ENCODE assay signal across 17 mouse cellular contexts in genomic region chr4:118527720-118528119, GRCm38 (mm10). TPM values are rescaled to one million over a fixed set of nuclear protein-coding genes. Genes with fewer than 3 reads are reported as not detected.
DNase-seq lines count a peak whose midpoint lies in the region; ATAC-seq and TF ChIP-seq lines count a peak whose summit lies in the region.
"Had no signal": no experiment of that assay in that cellular context is flagged by ENCODE, and none has a peak within 500 bp of the region (broad histone marks: within the 10 kb centered on the region; RNA-seq: fewer than 3 reads in every experiment).

No protein-coding gene starts in this region.

- ATAC-seq in lung, embryonic 15.5 days (ENCODE audit: borderline replicate concordance, extremely low read depth, low FRiP score, low TSS enrichment) = no peak
- ATAC-seq in intestine, postnatal 0 days = no peak
- ATAC-seq in stomach, postnatal 0 days (ENCODE audit: low FRiP score, low TSS enrichment) = peak; percentile 30; the same call in 1 of the 2 replicates
- ATAC-seq in hindbrain, embryonic 16.5 days = no peak
- no peak for ATAC-seq in monocyte, adult 5-6 weeks (replicated peaks; ENCODE audit: insufficient number of reproducible peaks, low FRiP score, low TSS enrichment, poor library complexity, severe bottlenecking)

- H3K27me3 ChIP-seq in lung, embryonic 15.5 days = no peaks in the 10 kb centered on the region
- no peaks in the 10 kb centered on the region for H3K27me3 ChIP-seq in intestine, postnatal 0 days (replicated peaks; ENCODE audit: control insufficient read depth, insufficient read depth, low read length)
- H3K27me3 ChIP-seq in stomach, postnatal 0 days (ENCODE audit: control insufficient read depth, insufficient read depth, low read length) = no peaks in the 10 kb centered on the region
- no peaks in the 10 kb centered on the region for H3K27me3 ChIP-seq in hindbrain, embryonic 16.5 days (replicated peaks; ENCODE audit: control insufficient read depth, insufficient read depth, low read length)

- no peak for TF ChIP-seq EP300 in stomach, postnatal 0 days (optimal IDR thresholded peaks at IDR 0.05)

- no peak overlapping the region for H3K27ac ChIP-seq in lung, embryonic 15.5 days
- H3K27ac ChIP-seq in intestine, postnatal 0 days (ENCODE audit: low read depth, low read length) = peak overlapping the region; percentile 94
- H3K27ac ChIP-seq in stomach, postnatal 0 days (replicated peaks) = peak overlapping the region; percentile 85
- no peak overlapping the region for H3K27ac ChIP-seq in hindbrain, embryonic 16.5 days (ENCODE audit: low read depth, low read length)
- H3K27ac ChIP-seq: hindbrain, embryonic 14.5 days had no signal

- no peaks in the 10 kb centered on the region for H3K9me3 ChIP-seq in lung, embryonic 15.5 days
- H3K9me3 ChIP-seq in intestine, postnatal 0 days (ENCODE audit: control insufficient read depth) = no peaks in the 10 kb centered on the region
- no peaks in the 10 kb centered on the region for H3K9me3 ChIP-seq in stomach, postnatal 0 days (ENCODE audit: control insufficient read depth, low read length)
- no peaks in the 10 kb centered on the region for H3K9me3 ChIP-seq in hindbrain, embryonic 16.5 days (ENCODE audit: control insufficient read depth, low read length)
- H3K9me3 ChIP-seq: G1E had no signal

- peaks cover 9% of the 10 kb centered on the region; the same call in 1 of the 2 replicates for H3K4me1 ChIP-seq in lung, embryonic 15.5 days
- H3K4me1 ChIP-seq in intestine, postnatal 0 days (replicated peaks; ENCODE audit: control insufficient read depth, insufficient read depth, low read length) = peaks cover 11% of the 10 kb centered on the region; the same call in 1 of the 2 replicates
- no peaks in the 10 kb centered on the region for H3K4me1 ChIP-seq in stomach, postnatal 0 days (replicated peaks; ENCODE audit: control insufficient read depth, insufficient read depth)
- no peaks in the 10 kb centered on the region for H3K4me1 ChIP-seq in hindbrain, embryonic 16.5 days (ENCODE audit: control insufficient read depth, insufficient read depth, low read depth, low read length)

- WGBS in lung, embryonic 15.5 days = 74% methylated on average over 6 of the region's 6 CpGs
- WGBS in intestine, postnatal 0 days = 66% methylated on average over 6 of the region's 6 CpGs
- 78% methylated on average over 6 of the region's 6 CpGs for WGBS in stomach, postnatal 0 days
- WGBS in hindbrain, embryonic 16.5 days = 87% methylated on average over 6 of the region's 6 CpGs

- peak overlapping the region; percentile 51 for H3K4me2 ChIP-seq in lung, embryonic 15.5 days
- H3K4me2 ChIP-seq in intestine, postnatal 0 days (replicated peaks; ENCODE audit: low read depth) = peak overlapping the region; percentile 67
- peak overlapping the region; percentile 50 for H3K4me2 ChIP-seq in stomach, postnatal 0 days (replicated peaks; ENCODE audit: low read depth)
- no peak overlapping the region for H3K4me2 ChIP-seq in hindbrain, embryonic 16.5 days (ENCODE audit: low read length)
- H3K4me2 ChIP-seq: hindbrain, embryonic 14.5 days; midbrain, embryonic 11.5 days had no signal

- no peak overlapping the region for H3K9ac ChIP-seq in lung, embryonic 15.5 days
- H3K9ac ChIP-seq in intestine, postnatal 0 days (ENCODE audit: low read depth, low read length) = peak overlapping the region; percentile 46
- peak overlapping the region; percentile 35; the same call in 1 of the 2 replicates for H3K9ac ChIP-seq in stomach, postnatal 0 days (ENCODE audit: low read length)
- no peak overlapping the region for H3K9ac ChIP-seq in hindbrain, embryonic 16.5 days (ENCODE audit: low read depth, low read length)
- H3K9ac ChIP-seq: hindbrain, embryonic 14.5 days had no signal

- no peak for DNase-seq in lung, postnatal 14 days
- peak; percentile 76 for DNase-seq in kidney, postnatal 10 days
- DNase-seq in stomach, postnatal 0 days (ENCODE audit: low spot score) = no peak
- no peak for DNase-seq in spleen, postnatal 10 days (ENCODE audit: low spot score in 2 of 2)
- DNase-seq: adrenal gland, postnatal 36 days; B cell, adult 2 months; cerebellum, postnatal 10 days; layer of hippocampus, adult 9-11 months had no signal

- peak overlapping the region; percentile 40 for H3K4me3 ChIP-seq in lung, embryonic 15.5 days
- H3K4me3 ChIP-seq in intestine, postnatal 0 days (ENCODE audit: low read depth, low read length) = peak overlapping the region; percentile 46
- H3K4me3 ChIP-seq in stomach, postnatal 0 days (ENCODE audit: low read depth, low read length) = peak overlapping the region; percentile 31
- no peak overlapping the region for H3K4me3 ChIP-seq in hindbrain, embryonic 16.5 days (ENCODE audit: low read length)

- no peak for TF ChIP-seq CTCF in intestine, postnatal 0 days (IDR thresholded peaks at IDR 0.05; ENCODE audit: low read depth)
- no peak for TF ChIP-seq CTCF in stomach, postnatal 0 days (IDR thresholded peaks at IDR 0.05; ENCODE audit: low read depth)

- H3K36me3 ChIP-seq in lung, embryonic 15.5 days = no peaks in the 10 kb centered on the region
- H3K36me3 ChIP-seq in intestine, postnatal 0 days (ENCODE audit: control insufficient read depth, insufficient read depth) = peaks cover 6% of the 10 kb centered on the region; the same call in 1 of the 2 replicates
- no peaks in the 10 kb centered on the region for H3K36me3 ChIP-seq in stomach, postnatal 0 days (ENCODE audit: control insufficient read depth, insufficient read depth, low read length)
- no peaks in the 10 kb centered on the region for H3K36me3 ChIP-seq in hindbrain, embryonic 16.5 days (ENCODE audit: control insufficient read depth, insufficient read depth, low read length)
- H3K36me3 ChIP-seq: G1E had no signal

RNA-seq across cellular contexts. Expression of gene 2610528J11Rik, which starts 0.9 kb away (rescaled TPM):
- 12.9 and 13.1 TPM in 2 replicates for polyA plus RNA-seq in lung, embryonic 15.5 days (2015; fragmentation: Nextera tagmentation; extraction: Ambion mirVana)
- polyA plus RNA-seq in intestine, postnatal 0 days (2015; fragmentation: Nextera tagmentation; extraction: Ambion mirVana) = 119 TPM in 2 replicates
- polyA plus RNA-seq in stomach, postnatal 0 days (2015; fragmentation: Nextera tagmentation; extraction: Ambion mirVana) = 56.8 and 57.6 TPM in 2 replicates
- polyA plus RNA-seq in hindbrain, embryonic 16.5 days (2015; fragmentation: Nextera tagmentation; extraction: Ambion mirVana) = not detected in 2 replicates
- total RNA-seq in monocyte, adult 5-6 weeks (2017) = not detected in 3 replicates
- total RNA-seq: adrenal gland, postnatal 36 days; G1E; gastrocnemius, postnatal 4 days; left cerebral cortex, postnatal 36 days had no signal
- polyA plus RNA-seq: G1E; hindbrain, embryonic 14.5 days had no signal

RNA-seq across cellular contexts. Expression of gene Tmem125, which starts 16.1 kb away (rescaled TPM):
- polyA plus RNA-seq in lung, embryonic 15.5 days (2015; fragmentation: Nextera tagmentation; extraction: Ambion mirVana) = 5.8 and 6.3 TPM in 2 replicates
- 19.8 and 20.7 TPM in 2 replicates for polyA plus RNA-seq in intestine, postnatal 0 days (2015; fragmentation: Nextera tagmentation; extraction: Ambion mirVana)
- 41.3 and 42.7 TPM in 2 replicates for polyA plus RNA-seq in stomach, postnatal 0 days (2015; fragmentation: Nextera tagmentation; extraction: Ambion mirVana)
- polyA plus RNA-seq in hindbrain, embryonic 16.5 days (2015; fragmentation: Nextera tagmentation; extraction: Ambion mirVana) = 0.16 and 0.30 TPM in 2 replicates
- not detected in 3 replicates for total RNA-seq in monocyte, adult 5-6 weeks (2017)
- total RNA-seq: adrenal gland, postnatal 36 days had no signal
- polyA plus RNA-seq: G1E; hindbrain, embryonic 14.5 days had no signal

RNA-seq across cellular contexts. Expression of gene Tie1, which starts 37.9 kb away (rescaled TPM):
- polyA plus RNA-seq in lung, embryonic 15.5 days (2015; fragmentation: Nextera tagmentation; extraction: Ambion mirVana) = 85.6 and 86.1 TPM in 2 replicates
- 11.3 and 11.9 TPM in 2 replicates for polyA plus RNA-seq in intestine, postnatal 0 days (2015; fragmentation: Nextera tagmentation; extraction: Ambion mirVana)
- polyA plus RNA-seq in stomach, postnatal 0 days (2015; fragmentation: Nextera tagmentation; extraction: Ambion mirVana) = 9.2 and 9.3 TPM in 2 replicates
- 13.5 and 16.6 TPM in 2 replicates for polyA plus RNA-seq in hindbrain, embryonic 16.5 days (2015; fragmentation: Nextera tagmentation; extraction: Ambion mirVana)
- 0.10 TPM in 1 of 3 replicates, not detected in the others for total RNA-seq in monocyte, adult 5-6 weeks (2017)

Comparison
In these comparisons a context has a peak if more than half of its experiments do, and no peak if none do; other contexts are left out.
1. H3K27ac ChIP-seq: peak in intestine, postnatal 0 days (single experiment) and stomach, postnatal 0 days (single experiment); none in lung, embryonic 15.5 days (single experiment) and hindbrain, embryonic 16.5 days (single experiment).
2. H3K9ac ChIP-seq: peak in intestine, postnatal 0 days (single experiment) and stomach, postnatal 0 days (single experiment); none in lung, embryonic 15.5 days (single experiment) and hindbrain, embryonic 16.5 days (single experiment).
3. RNA of gene 2610528J11Rik, which starts 0.9 kb away (polyA plus RNA-seq): 119 TPM in intestine, postnatal 0 days, 56.8 to 57.6 TPM in stomach, postnatal 0 days and 12.9 to 13.1 TPM in lung, embryonic 15.5 days; not detected in hindbrain, embryonic 16.5 days; every median in the first group is over 10 times any median in the second.